1 mouse cellular context compared by ENCODE assay signal in the genomic region with DNA sequence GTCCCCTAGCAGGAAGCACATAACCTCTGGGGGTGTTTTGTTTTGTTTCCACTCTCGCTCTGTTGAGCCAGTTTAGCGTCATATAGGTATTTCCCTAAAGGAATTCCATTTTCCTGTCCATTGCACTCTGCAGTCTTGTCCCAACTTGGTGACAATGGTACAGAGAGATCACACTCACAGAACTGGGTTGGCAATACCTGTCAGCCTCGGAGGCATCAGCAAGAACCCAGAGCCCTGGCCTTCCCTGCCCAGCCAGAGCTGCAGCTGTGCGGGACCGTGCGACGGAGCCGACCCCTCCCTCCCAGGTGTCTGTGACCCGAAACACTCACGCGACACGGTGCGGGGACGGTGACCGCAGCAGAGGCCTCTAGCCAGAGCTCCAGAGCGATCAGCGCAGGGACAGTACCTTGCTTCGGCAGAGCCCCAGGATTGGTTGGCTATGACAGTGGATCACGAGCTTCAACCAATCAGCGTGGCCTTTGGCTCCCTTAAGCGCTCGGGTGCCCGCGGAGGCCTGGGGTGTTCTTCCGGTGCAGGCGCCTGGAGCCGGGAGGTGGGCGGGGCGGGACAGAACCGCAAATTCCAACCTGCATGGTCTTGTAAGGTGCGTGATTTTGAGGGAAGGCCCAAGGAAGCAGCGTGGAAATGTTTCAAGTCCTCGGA.
TF ChIP-seq lines count a peak whose summit lies in the region.

No protein-coding gene starts in this region.

TF ChIP-seq in myocyte, 11 proteins besides CTCF, POLR2A, EP300 and RAD21:
- TF ChIP-seq MYOD1 (IDR thresholded peaks at IDR 0.05; ENCODE audit: control insufficient read depth in 1 of 3, insufficient read length in 2 of 3, low read depth in 2 of 3) (no peak), POLR2AphosphoS2 (IDR thresholded peaks at IDR 0.05; ENCODE audit: insufficient read length, low read depth) (peak; percentile 82), MYOG (IDR thresholded peaks at IDR 0.05; ENCODE audit: control insufficient read depth in 1 of 3, insufficient read depth in 1 of 3, insufficient read length in 2 of 3, low read depth in 2 of 3) (peak in 1 of 3 experiments; percentile 44)
